Mouse (Mus musculus) brain, embryonic 14.5 days (tissue): ENCODE measurements around the gene Ubox5. TPM values are rescaled to one million over a fixed set of nuclear protein-coding genes. Genes with fewer than 3 reads are reported as not detected.

ENCODE experiments used
- DNase-seq: peaks from one replicate; pipeline ENCODE4 v3.0.0-alpha.2; 2011; ENCODE audit warnings: low read depth
- CTCF ChIP-seq: fragments of 200-500 bp; IDR thresholded peaks from 2 replicates; pipeline ENCODE4 v1.5.1; 2012; ENCODE audit warnings: inconsistent platforms, mild to moderate bottlenecking, moderate library complexity, borderline replicate concordance; ENCODE audit not compliant: insufficient read depth, insufficient read length; ENCODE audit errors: extremely low read depth
- POLR2A ChIP-seq: fragments of 200-500 bp; IDR thresholded peaks from 2 replicates; pipeline ENCODE4 v1.6.1; 2012; ENCODE audit warnings: mild to moderate bottlenecking, inconsistent platforms, borderline replicate concordance; ENCODE audit not compliant: poor library complexity, insufficient read depth, insufficient read length, severe bottlenecking; ENCODE audit errors: extremely low read depth
- polyA plus RNA-seq: library from polyadenylated mRNA; depleted of rRNA; stranded (reverse); fragments of >200 nt; gene quantifications from 2 replicates; pipeline ENCODE4 v1.2.3, GENCODE M21; 2012

Ubox5 gene
- polyA plus RNA-seq, 1 experiment: 10.3 TPM

DNA sequence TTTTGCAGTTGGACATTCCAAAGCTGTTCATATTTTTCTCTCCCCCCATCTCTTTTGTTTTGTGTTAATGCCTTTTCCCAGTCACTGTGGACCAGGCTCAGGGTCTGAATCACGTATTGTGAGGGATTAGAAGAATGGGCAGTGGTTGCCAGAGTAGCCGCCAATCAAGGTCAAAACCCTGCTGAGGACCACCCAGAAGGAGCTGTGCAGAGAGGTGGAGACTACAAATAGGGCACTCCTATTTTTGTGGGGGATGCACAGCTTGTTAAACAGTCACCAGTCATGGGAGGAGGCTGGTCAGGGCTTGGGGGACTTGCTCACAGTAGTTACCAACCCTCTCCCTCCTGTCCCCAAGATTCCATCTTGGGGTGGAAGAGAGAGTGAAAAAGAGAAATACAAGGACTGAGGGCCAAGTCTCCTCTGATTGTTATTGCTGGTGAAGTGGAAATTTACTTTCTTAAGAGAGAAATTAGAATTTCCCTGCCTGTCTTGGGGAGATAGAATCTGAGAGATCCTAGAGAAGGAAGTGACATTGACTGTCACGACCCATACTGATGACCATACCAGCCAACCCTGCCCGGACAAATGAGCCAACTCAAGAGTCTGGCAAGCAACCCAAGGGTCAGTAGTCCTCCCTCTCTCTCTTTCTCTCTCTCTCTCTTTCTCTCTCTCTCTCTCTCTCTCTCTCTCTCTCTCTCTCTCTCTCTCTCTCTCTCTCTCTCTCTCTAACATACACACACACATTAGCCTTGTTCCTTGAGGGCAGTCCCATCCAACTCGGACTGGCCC, 3.2 kb upstream of the Ubox5 start:
- TF ChIP-seq CTCF (no peak), POLR2A (no peak)
- peak; percentile 45 for DNase-seq

DNA sequence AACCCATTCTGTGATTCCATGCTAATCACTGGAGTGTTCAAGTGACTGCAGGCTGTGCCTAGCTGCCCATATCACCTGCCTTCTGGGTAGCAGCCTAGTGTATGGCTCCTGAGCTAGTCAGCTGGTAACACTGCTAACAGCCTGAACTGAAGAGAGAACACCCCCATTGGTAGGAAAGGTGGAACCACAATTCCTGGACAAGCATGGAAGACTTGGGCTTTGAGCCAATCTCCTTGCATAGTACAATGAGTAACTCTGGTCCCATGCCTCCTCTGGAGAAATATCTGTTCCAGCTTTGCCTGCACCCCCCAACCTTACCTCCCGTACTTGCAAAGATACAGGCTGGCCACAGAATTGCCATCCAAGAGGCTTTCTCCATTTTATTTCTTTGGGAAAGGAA, 2.6 kb upstream of the Ubox5 start:
- DNase-seq: peak; percentile 25
- TF ChIP-seq CTCF: no peak
- TF ChIP-seq POLR2A: no peak

DNA sequence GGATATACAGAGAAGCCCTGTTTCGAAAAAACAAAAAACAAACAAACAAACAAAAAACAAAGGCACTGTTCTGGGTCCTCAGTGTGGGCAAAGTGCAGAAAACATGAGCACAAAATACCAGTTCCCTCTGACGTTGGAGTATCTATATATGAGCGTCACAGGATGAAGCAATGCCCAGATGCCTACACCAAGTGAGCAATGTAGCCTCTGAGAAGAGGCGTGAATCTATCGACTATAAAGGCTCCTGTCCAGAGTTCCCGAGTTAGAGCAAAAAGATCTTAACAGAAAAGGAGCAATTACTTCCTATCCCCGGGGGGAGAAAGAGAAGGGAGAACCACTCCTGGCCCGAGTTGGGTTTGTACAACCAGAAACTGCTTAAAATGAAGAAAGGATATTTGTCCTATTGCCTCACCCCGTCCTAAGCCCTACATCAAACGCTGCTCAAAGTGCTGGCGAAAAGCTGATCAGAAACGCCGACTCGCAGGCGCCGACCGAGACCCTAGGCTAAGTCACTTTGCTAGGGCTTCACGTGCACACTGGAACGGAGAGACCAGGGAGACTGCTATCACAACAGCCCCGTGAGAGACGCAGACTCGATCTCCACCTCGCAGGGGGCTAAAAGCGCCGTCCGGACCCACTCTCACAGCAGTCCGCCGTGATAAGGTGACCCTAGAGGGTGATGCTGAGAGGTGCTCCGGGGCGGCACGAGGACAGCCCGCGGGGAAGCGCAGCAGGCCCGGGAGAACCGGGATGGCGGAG, 579 bp downstream of the Ubox5 start:
- no peak for DNase-seq
- TF ChIP-seq CTCF: no peak
- TF ChIP-seq POLR2A: no peak

DNA sequence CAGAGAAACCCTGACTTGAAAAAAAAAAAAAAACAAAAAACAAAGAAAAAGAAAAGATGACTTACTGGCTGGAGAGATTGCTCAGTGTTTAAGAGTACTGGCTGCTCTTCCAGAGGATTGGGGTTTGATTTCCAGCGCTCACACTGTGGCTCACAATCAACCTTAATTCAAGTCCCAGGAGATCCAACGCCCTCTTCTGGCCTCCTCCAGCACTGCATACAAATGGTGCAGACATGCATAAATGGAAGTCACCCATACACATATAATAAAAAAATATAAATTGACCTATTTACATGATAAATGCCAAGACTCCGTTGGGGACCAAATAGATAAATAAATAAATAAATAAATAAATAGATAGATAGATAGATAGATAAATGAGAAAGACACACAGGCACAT, 1.4 kb downstream of the Ubox5 start:
- TF ChIP-seq CTCF (peak; percentile 21; the same call in 1 of the 2 replicates), POLR2A (no peak)
- no peak for DNase-seq

DNA sequence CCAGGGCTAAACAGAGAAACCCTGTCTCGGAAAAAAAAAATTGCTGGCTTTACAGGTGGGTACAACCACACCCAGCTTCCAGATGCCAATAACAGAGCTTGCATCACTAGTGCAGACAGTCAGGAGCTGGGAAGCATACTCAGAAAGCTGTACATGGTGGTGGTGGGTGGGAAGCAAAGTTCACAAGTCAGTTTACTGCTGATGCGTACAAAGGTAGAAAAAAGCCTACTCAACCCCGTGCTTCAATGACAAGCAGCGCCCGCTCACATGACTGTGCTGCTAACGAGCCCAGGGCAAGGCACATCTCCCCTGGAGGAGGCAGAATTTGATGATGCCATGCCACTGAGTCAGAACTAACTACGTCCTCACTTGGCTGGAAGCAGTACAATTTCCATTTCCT, 10.9 kb downstream of the Ubox5 start:
- no peak for DNase-seq
- TF ChIP-seq CTCF: no peak
- no peak for TF ChIP-seq POLR2A

DNA sequence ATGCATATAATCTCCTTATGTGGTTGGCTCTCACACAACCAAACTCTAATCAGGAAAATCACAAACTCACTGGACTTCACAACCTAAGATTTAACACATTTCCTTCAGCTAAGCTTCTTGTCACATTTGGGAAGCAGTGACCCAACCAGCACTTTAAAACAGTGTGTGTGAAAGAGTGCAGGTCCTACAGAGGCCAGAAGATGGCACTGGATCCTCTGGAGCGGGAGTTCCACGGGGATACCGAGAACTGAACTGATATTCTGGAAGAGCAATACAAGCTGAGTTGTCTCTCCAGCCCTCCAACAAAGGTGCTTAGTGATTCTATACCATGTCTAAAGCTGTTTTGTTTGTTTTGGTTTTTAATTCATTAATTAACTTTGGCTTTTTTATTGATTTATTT, 16.7 kb downstream of the Ubox5 start:
- TF ChIP-seq CTCF (peak; percentile 51; the same call in 1 of the 2 replicates), POLR2A (no peak)
- peak; percentile 22 for DNase-seq

DNA sequence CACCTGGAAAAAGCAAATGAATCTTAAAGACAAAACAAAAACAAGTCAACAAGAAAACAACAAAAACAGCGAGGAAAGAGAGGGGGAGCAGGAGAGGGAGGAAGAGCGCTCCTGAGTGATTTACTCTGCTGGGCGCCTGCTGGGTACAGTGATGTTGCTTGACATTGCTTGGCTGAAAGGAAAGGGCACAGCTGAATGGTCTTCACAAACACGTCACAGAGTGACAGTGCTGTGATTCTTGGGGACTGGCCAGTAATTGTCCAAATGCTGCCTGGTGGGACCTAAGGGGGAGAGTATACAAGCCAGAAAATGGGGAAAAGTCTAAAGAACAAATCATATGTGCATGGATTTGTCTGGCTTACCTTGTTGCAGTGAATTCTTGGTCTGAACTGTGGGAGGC, 27.6 kb downstream of the Ubox5 start:
- no peak for TF ChIP-seq POLR2A
- TF ChIP-seq CTCF: no peak
- no peak for DNase-seq

DNA sequence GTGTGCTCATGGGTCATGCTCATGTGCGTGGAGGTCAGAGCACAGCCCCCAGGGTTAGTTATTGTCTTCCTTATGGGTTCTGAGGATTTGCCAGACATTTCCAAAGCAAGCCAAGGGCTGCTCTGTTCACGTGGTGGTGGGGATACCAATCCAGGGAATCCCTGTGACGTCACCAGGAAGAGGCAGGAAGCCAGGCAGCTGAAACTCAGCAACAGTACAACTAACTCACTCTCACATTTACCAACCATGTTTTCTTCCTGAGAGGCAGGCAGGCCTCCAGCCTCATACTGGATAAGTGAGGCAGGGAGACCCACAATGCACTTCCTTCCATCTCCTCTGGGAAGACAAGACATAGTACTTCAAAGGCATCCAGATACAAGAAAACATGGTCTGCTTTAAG, 31.4 kb downstream of the Ubox5 start:
- no peak for DNase-seq
- TF ChIP-seq POLR2A (no peak), CTCF (no peak)

DNA sequence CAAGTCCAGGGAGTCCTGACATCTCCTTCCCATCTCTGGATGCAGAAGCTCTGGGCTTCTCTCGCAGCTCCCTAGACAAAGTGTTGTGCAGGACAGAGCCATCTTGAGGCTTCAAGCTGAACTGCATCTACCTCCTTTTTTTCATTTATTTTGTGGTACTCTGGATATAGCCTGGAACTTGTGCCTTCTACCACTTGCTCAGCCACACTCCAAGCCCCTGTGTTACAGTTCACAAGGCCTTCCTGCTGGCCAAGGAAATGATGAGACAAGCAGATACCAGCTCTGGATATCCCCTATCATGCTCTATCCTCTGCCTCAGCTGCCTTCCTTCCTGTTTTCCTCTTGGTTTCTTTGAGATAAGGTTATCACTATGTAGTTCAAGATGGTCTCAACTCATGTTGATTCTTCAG, 32.2 kb downstream of the Ubox5 start:
- TF ChIP-seq CTCF (peak; percentile 70; the same call in 1 of the 2 replicates), POLR2A (no peak)
- peak; percentile 63 for DNase-seq

DNA sequence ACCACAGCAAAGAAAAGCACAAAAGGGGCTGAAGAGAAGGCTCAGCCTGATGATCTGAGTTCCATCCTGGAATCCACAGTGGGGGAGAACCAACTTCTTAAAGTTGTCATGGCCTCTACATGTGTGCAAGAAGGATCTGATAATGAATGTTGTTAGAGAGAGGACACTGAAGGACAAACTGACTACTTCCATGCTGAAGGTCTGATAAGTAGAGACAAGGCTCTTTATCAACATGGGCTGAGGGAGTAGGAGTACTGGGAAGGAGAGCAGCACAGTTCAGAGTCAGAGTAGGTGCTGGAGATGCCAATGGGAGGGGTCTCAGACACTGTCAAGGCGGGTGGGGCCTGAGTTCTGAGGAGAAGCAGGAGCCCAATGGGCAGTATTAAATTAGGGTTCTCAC, 34.2 kb downstream of the Ubox5 start:
- DNase-seq: no peak
- TF ChIP-seq POLR2A (no peak), CTCF (no peak)

DNA sequence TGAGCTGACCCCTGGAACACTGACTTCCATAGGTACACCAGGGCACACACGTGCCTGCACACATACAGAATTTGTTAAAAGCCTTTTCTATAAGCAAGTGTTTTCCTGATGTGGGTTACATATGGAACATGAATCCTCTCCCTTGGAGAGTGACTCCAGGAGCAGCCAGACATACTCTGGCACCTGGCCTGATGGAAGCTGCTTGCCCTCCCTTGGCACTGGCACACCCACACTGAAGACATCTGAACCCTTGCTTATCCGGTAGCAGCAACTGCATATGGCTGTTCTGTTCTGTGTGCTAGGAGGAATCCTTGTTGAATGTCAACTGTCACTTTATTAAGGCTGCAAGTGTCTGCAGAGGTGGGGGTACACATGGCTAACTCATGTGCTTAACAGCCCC, 38.8 kb downstream of the Ubox5 start:
- TF ChIP-seq CTCF (no peak), POLR2A (no peak)
- no peak for DNase-seq
